Mouse (Mus musculus) liver, embryonic 11.5 days (tissue): ENCODE results near the gene Olfr51. TPM values are rescaled to one million over a fixed set of nuclear protein-coding genes. Genes with fewer than 3 reads are reported as not detected.

ENCODE experiments used
- ATAC-seq: fragments of 200-750 bp; cut with Nextera tagmentation; replicated peaks from 2 replicates; pipeline ENCODE4 v1.8.0; 2017; ENCODE audit warnings: moderate number of reproducible peaks, mild to moderate bottlenecking, moderate TSS enrichment, moderate library complexity; ENCODE audit not compliant: low FRiP score
- DNase-seq: peaks from one replicate; pipeline ENCODE4 v3.0.0-alpha.2; 2017; ENCODE audit warnings: low spot score
- H3K27ac ChIP-seq: fragments of 300-500 bp; sonication (generic); 2 replicates; pipeline ENCODE4 v1.5.1; 2014; ENCODE audit warnings: mild to moderate bottlenecking, low read depth, low read length, control low read depth
- H3K27me3 ChIP-seq: fragments of 300-500 bp; sonication (generic); replicated peaks from 2 replicates; pipeline ENCODE4 v1.6.1; 2014; ENCODE audit warnings: low read length, mixed read lengths; ENCODE audit not compliant: control insufficient read depth, insufficient read depth
- H3K36me3 ChIP-seq: fragments of 300-500 bp; sonication (generic); 2 replicates; pipeline ENCODE4 v1.6.1; 2014; ENCODE audit warnings: mild to moderate bottlenecking, low read length, moderate library complexity, mixed read lengths; ENCODE audit not compliant: control insufficient read depth, insufficient read depth
- H3K4me1 ChIP-seq: fragments of 300-500 bp; sonication (generic); replicated peaks from 2 replicates; pipeline ENCODE4 v1.6.1; 2014; ENCODE audit warnings: low read length, mixed read lengths; ENCODE audit not compliant: control insufficient read depth, insufficient read depth
- H3K4me2 ChIP-seq: fragments of 300-500 bp; sonication (generic); 2 replicates; pipeline ENCODE4 v1.6.1; 2014; ENCODE audit warnings: mild to moderate bottlenecking, control low read depth, moderate library complexity
- H3K4me3 ChIP-seq: fragments of 300-500 bp; sonication (generic); 2 replicates; pipeline ENCODE4 v1.5.1; 2014; ENCODE audit warnings: low read depth, low read length, control low read depth
- H3K9ac ChIP-seq: fragments of 300-500 bp; sonication (generic); 2 replicates; pipeline ENCODE4 v1.6.1; 2014; ENCODE audit warnings: low read depth, low read length, control low read depth
- H3K9me3 ChIP-seq: fragments of 300-500 bp; sonication (generic); 2 replicates; pipeline ENCODE4 v1.6.1; 2016; ENCODE audit warnings: low read length, inconsistent platforms, mixed read lengths; ENCODE audit not compliant: control insufficient read depth
- WGBS: fragments of 180-500 bp; shearing (Covaris S2); extraction: QIAGEN DNeasy Blood & Tissue Kit; methylation state at CpG from one replicate; pipeline ENCODE4 v1.1.7; 2014; 5-methylcytosine and 5-hydroxymethylcytosine counted together
- polyA plus RNA-seq: library from polyadenylated mRNA; unstranded; fragments of >200 nt; fragmentation: Nextera tagmentation; extraction: Ambion mirVana; gene quantifications from 2 replicates; pipeline ENCODE4 v1.2.1, GENCODE M21; 2014

The Olfr51 gene
- polyA plus RNA-seq, 1 experiment from 2014 or later = not detected

- H3K4me2 ChIP-seq = no peak overlapping the region
- 48% methylated on average over 3 of the region's 3 CpGs for WGBS
- no peak overlapping the region for H3K9ac ChIP-seq
- H3K4me1 ChIP-seq = no peaks in the 10 kb centered on the region
- no peaks in the 10 kb centered on the region for H3K9me3 ChIP-seq
- H3K4me3 ChIP-seq = no peak overlapping the region
- DNase-seq = no peak
- ATAC-seq = no peak
- H3K27me3 ChIP-seq = no peaks in the 10 kb centered on the region
- no peak overlapping the region for H3K27ac ChIP-seq
- no peaks in the 10 kb centered on the region for H3K36me3 ChIP-seq
Measured at GRCm38 (mm10) chr11:51053230-51053629, 49.8 kb downstream of the Olfr51 start.

- peak within 1 kb of the TSS; percentile 74 for H3K4me3 ChIP-seq
- no peak within 1 kb of the TSS; the same call in 1 of the 2 replicates for H3K27ac ChIP-seq
- under 1% methylated on average over 31 of the region's 32 CpGs for WGBS
- 0 out of 2 replicates have a peak, but pooled peaks cover 5% of the 10 kb centered on the region for H3K4me1 ChIP-seq
- peak within 1 kb of the TSS; percentile 74 for H3K9ac ChIP-seq
- peak; percentile 81 for DNase-seq
- H3K4me2 ChIP-seq = peak within 1 kb of the TSS; percentile 87
- no peaks in the 10 kb centered on the region for H3K36me3 ChIP-seq
- H3K27me3 ChIP-seq = no peaks in the 10 kb centered on the region
- no peaks in the 10 kb centered on the region for H3K9me3 ChIP-seq
- ATAC-seq = peak; percentile 82
Measured at GRCm38 (mm10) chr11:51059151-51059571, 55.8 kb downstream of the Olfr51 start, which contains the start of gene Zfp354a. Zfp354a (plus strand) TSS chr11:51059257.

Other genes starting within 250 kb of the Olfr51 start
- gene Zfp354c, start 175.9 kb upstream of the Olfr51 start, polyA plus RNA-seq = 9.8 and 11.2 TPM in 2 replicates
- gene Zfp879, start 162.0 kb upstream of the Olfr51 start, polyA plus RNA-seq = 0.09 and 0.36 TPM in 2 replicates
- 0.12 TPM in 1 of 2 replicates, not detected in the other for gene Grm6, start 152.9 kb upstream of the Olfr51 start, polyA plus RNA-seq
- gene Zfp454, start 115.9 kb upstream of the Olfr51 start, polyA plus RNA-seq = 2.8 and 4.0 TPM in 2 replicates
- 10.0 and 10.6 TPM in 2 replicates for gene Zfp2, start 87.4 kb upstream of the Olfr51 start, polyA plus RNA-seq
- 0.47 and 0.51 TPM in 2 replicates for gene Zfp354b, start 72.0 kb upstream of the Olfr51 start, polyA plus RNA-seq
- gene 4933414I15Rik, start 59.8 kb upstream of the Olfr51 start, polyA plus RNA-seq = not detected in 2 replicates
- not detected in 2 replicates for gene Prop1, start 49.8 kb upstream of the Olfr51 start, polyA plus RNA-seq
- gene Olfr1378, start 37.1 kb upstream of the Olfr51 start, polyA plus RNA-seq = not detected in 2 replicates
- gene Olfr1377, start 21.6 kb upstream of the Olfr51 start, polyA plus RNA-seq = not detected in 2 replicates
- not detected in 2 replicates for gene Olfr54, start 10.6 kb downstream of the Olfr51 start, polyA plus RNA-seq
- gene Olfr1375, start 44.5 kb downstream of the Olfr51 start, polyA plus RNA-seq = not detected in 2 replicates
- gene Zfp354a, start 55.7 kb downstream of the Olfr51 start, polyA plus RNA-seq = 4.1 and 4.5 TPM in 2 replicates
- gene Gm12569, start 216.9 kb downstream of the Olfr51 start, polyA plus RNA-seq = not detected in 2 replicates